Mouse (Mus musculus) CH12.LX (cell line): ENCODE measurements at regions not wholly inside any gene's neighbourhood (a gene's known extent, or its start where the extent isn't known, plus 50 kb on each side); places are given as distances from the start of the nearest gene placed in this dataset.

Source experiments
- CHD1 ChIP-seq: IDR thresholded peaks from 2 replicates; pipeline ENCODE4 v1.6.1; 2012; ENCODE audit warnings: low read depth, low read length, improper control_type of control experiment, inconsistent platforms
- CTCF ChIP-seq, 2 experiments: IDR thresholded peaks in 1 of 2; conservative IDR thresholded peaks in 1 of 2; 2 replicates each; pipeline ENCODE4 v1.5.1; 2011 to 2012; ENCODE audit warnings: low read depth in 2 of 2, low read length in 2 of 2, improper control_type of control experiment in 1 of 2, inconsistent platforms in 1 of 2, mild to moderate bottlenecking in 1 of 2, moderate library complexity in 1 of 2
- E2F4 ChIP-seq: IDR thresholded peaks from 2 replicates; pipeline ENCODE4 v1.6.1; 2011; ENCODE audit warnings: low read depth, low read length, improper control_type of control experiment; ENCODE audit not compliant: insufficient replicate concordance
- MAFK ChIP-seq: IDR thresholded peaks from 2 replicates; pipeline ENCODE4 v1.6.1; 2011; ENCODE audit warnings: low read length, improper control_type of control experiment; ENCODE audit not compliant: insufficient replicate concordance
- MAX ChIP-seq: IDR thresholded peaks from 2 replicates; pipeline ENCODE4 v1.6.1; 2011; ENCODE audit warnings: low read length, improper control_type of control experiment
- MEF2A ChIP-seq: IDR thresholded peaks from 2 replicates; pipeline ENCODE4 v1.6.1; 2014; ENCODE audit warnings: low read depth, mild to moderate bottlenecking, inconsistent platforms, low read length, improper control_type of control experiment, borderline replicate concordance
- MXI1 ChIP-seq: IDR thresholded peaks from 2 replicates; pipeline ENCODE4 v1.6.1; 2011; ENCODE audit warnings: mild to moderate bottlenecking, low read depth, low read length, improper control_type of control experiment
- NRF1 ChIP-seq: IDR thresholded peaks from 2 replicates; pipeline ENCODE4 v1.6.1; 2014; ENCODE audit warnings: low read depth, mild to moderate bottlenecking, inconsistent platforms, low read length, improper control_type of control experiment, moderate library complexity
- POLR2A ChIP-seq: IDR thresholded peaks from 2 replicates; pipeline ENCODE4 v1.6.1; 2011; ENCODE audit warnings: low read depth, mild to moderate bottlenecking, improper control_type of control experiment, low read length
- TCF12 ChIP-seq: IDR thresholded peaks from 2 replicates; pipeline ENCODE4 v1.6.1; 2014; ENCODE audit warnings: low read depth, mild to moderate bottlenecking, inconsistent platforms, low read length, improper control_type of control experiment
- USF1 ChIP-seq: IDR thresholded peaks from 2 replicates; pipeline ENCODE4 v1.6.1; 2014; ENCODE audit warnings: low read depth, mild to moderate bottlenecking, inconsistent platforms, low read length, improper control_type of control experiment
- ZMIZ1 ChIP-seq: IDR thresholded peaks from 2 replicates; pipeline ENCODE4 v1.6.1; 2012; ENCODE audit warnings: low read depth, mild to moderate bottlenecking, inconsistent platforms, low read length, improper control_type of control experiment

- TF ChIP-seq MAFK (no peak), CTCF (conservative IDR thresholded peaks at IDR 0.05 in 1 of 2, IDR thresholded peaks at IDR 0.05 in 1 of 2; ENCODE audit: low read depth in 2 of 2, low read length in 2 of 2) (no peak), ZMIZ1 (no peak), POLR2A (no peak), NRF1 (no peak), USF1 (no peak), TCF12 (no peak), MXI1 (no peak), E2F4 (no peak), CHD1 (no peak), MEF2A (no peak), MAX (no peak)
These were observed 84.1 kb upstream of the Gm6657 start for GRCm38 (mm10) chr12:78109931-78110330.
